Mouse (Mus musculus) hindbrain, embryonic 11.5 days (tissue): ENCODE data around the gene AU021092. TPM values are rescaled to one million over a fixed set of nuclear protein-coding genes. Genes with fewer than 3 reads are reported as not detected.

Source experiments
- ATAC-seq: fragments of 200-750 bp; cut with Nextera tagmentation; 2 replicates; pipeline ENCODE4 v1.8.0; 2017; ENCODE audit warnings: mild to moderate bottlenecking, moderate TSS enrichment, moderate library complexity; ENCODE audit not compliant: low FRiP score
- DNase-seq: peaks from one replicate; pipeline ENCODE4 v3.0.0-alpha.2; 2015; ENCODE audit warnings: low spot score
- H3K27ac ChIP-seq: fragments of 300-500 bp; sonication (generic); 2 replicates; pipeline ENCODE4 v1.5.1; 2014; ENCODE audit warnings: mild to moderate bottlenecking, low read depth, low read length
- H3K27me3 ChIP-seq: fragments of 300-500 bp; sonication (generic); 2 replicates; pipeline ENCODE4 v1.6.1; 2014; ENCODE audit warnings: mild to moderate bottlenecking, low read length, moderate library complexity, mixed read lengths; ENCODE audit not compliant: control insufficient read depth, insufficient read depth
- H3K36me3 ChIP-seq: fragments of 300-500 bp; sonication (generic); 2 replicates; pipeline ENCODE4 v1.6.1; 2014; ENCODE audit warnings: mild to moderate bottlenecking, low read length, moderate library complexity, mixed read lengths; ENCODE audit not compliant: control insufficient read depth, insufficient read depth
- H3K4me1 ChIP-seq: fragments of 300-500 bp; sonication (generic); replicated peaks from 2 replicates; pipeline ENCODE4 v1.6.1; 2014; ENCODE audit warnings: low read length, mixed read lengths; ENCODE audit not compliant: control insufficient read depth, insufficient read depth
- H3K4me2 ChIP-seq: fragments of 300-500 bp; sonication (generic); replicated peaks from 2 replicates; pipeline ENCODE4 v1.6.1; 2014; ENCODE audit warnings: mild to moderate bottlenecking, low read depth, low read length
- H3K4me3 ChIP-seq: fragments of 300-500 bp; sonication (generic); 2 replicates; pipeline ENCODE4 v1.5.1; 2014; ENCODE audit warnings: low read depth, low read length
- H3K9ac ChIP-seq: fragments of 300-500 bp; sonication (generic); 2 replicates; pipeline ENCODE4 v1.6.1; 2014; ENCODE audit warnings: low read depth, low read length
- H3K9me3 ChIP-seq: fragments of 300-500 bp; sonication (generic); 2 replicates; pipeline ENCODE4 v1.6.1; 2016; ENCODE audit warnings: low read length; ENCODE audit not compliant: control insufficient read depth
- WGBS: fragments of 180-500 bp; shearing (Covaris S2); extraction: QIAGEN DNeasy Blood & Tissue Kit; methylation state at CpG from one replicate; pipeline ENCODE4 v1.1.7; 2014; 5-methylcytosine and 5-hydroxymethylcytosine counted together
- polyA plus RNA-seq: library from polyadenylated mRNA; unstranded; fragments of >200 nt; fragmentation: Nextera tagmentation; extraction: Ambion mirVana; gene quantifications from 2 replicates; pipeline ENCODE4 v1.2.1, GENCODE M21; 2014

Gene AU021092
- polyA plus RNA-seq, 1 experiment from 2014 or later: 5.3 TPM

DNA sequence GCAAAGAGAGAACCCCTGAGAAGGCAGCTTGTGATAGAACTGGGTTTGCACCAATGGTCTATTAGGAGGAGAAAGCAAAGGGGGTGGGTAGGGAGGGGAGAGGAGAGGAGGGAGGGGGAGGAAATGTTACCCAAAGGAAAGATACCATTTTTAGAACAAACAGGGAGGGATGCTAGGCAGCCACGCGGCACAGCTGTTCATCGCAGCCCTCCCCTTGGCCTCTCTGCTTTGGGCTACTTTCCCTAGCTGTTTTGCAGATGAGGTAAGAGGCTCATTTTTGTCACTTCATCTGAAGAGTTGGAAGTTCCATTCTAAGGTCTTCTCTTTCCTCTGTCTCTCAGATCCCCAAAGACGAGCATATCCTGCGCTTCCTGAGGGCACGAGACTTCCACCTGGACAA, 49.5 kb downstream of the AU021092 start:
- no peaks in the 10 kb centered on the region for H3K4me1 ChIP-seq
- H3K9me3 ChIP-seq: no peaks in the 10 kb centered on the region
- H3K4me3 ChIP-seq: no peak overlapping the region
- 92% methylated on average over 6 of the region's 6 CpGs for WGBS
- no peak overlapping the region for H3K27ac ChIP-seq
- no peak overlapping the region for H3K9ac ChIP-seq
- no peak for ATAC-seq
- no peaks in the 10 kb centered on the region for H3K27me3 ChIP-seq
- no peaks in the 10 kb centered on the region for H3K36me3 ChIP-seq
- H3K4me2 ChIP-seq: no peak overlapping the region
- no peak for DNase-seq

DNA sequence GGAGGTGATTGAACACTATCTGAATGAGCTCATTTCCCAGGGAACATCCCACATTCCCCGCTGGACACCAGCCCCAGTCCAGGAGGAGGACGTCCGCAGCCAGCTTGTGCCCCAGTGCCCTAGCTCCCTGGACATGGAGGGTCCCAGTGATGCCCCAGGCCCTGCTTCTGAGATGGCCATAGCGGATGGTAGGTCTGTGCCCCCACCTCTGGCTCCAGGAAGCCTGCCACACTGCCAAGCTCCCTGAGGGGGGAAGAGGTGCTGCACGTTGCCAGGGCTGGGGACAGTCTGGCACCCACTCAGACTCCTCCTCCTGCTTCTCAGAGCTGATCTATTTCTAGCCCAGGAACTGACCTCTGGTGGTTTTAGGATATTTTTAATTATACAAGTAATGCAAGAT, 53.3 kb downstream of the AU021092 start:
- DNase-seq (no peak), ATAC-seq (no peak)
- no peaks in the 10 kb centered on the region for H3K36me3 ChIP-seq
- no peak overlapping the region for H3K4me3 ChIP-seq
- no peak overlapping the region for H3K4me2 ChIP-seq
- no peak overlapping the region for H3K9ac ChIP-seq
- H3K27me3 ChIP-seq: no peaks in the 10 kb centered on the region
- H3K9me3 ChIP-seq: no peaks in the 10 kb centered on the region
- H3K27ac ChIP-seq: no peak overlapping the region
- H3K4me1 ChIP-seq: no peaks in the 10 kb centered on the region
- 81% methylated on average over 5 of the region's 5 CpGs for WGBS

DNA sequence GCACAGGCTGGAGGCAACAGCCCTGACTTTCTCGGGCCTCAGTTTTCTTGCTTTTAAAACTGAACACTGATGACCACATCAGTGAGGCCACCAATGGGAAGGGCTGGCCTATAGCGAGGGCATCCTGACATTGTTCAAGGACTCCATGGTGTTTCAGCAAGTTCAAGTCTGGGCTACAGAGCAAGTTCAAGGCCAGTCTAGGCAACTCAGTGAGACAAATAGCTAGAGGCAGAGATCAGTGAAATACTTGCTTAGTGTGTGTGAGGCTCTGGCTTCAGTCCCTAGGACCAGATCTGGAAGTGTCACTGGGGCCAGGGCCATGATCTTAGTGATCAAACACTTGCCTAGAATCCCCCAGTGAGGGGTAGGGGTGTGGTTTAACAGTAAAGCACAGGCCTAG, 54.1 kb downstream of the AU021092 start:
- WGBS: 80% methylated on average over 2 of the region's 2 CpGs
- Histone ChIP-seq H3K9me3 (no peaks in the 10 kb centered on the region), H3K9ac (no peak overlapping the region), H3K4me2 (no peak overlapping the region), H3K4me1 (no peaks in the 10 kb centered on the region), H3K4me3 (no peak overlapping the region), H3K36me3 (no peaks in the 10 kb centered on the region), H3K27me3 (no peaks in the 10 kb centered on the region), H3K27ac (no peak overlapping the region)
- no peak for ATAC-seq
- no peak for DNase-seq

DNA sequence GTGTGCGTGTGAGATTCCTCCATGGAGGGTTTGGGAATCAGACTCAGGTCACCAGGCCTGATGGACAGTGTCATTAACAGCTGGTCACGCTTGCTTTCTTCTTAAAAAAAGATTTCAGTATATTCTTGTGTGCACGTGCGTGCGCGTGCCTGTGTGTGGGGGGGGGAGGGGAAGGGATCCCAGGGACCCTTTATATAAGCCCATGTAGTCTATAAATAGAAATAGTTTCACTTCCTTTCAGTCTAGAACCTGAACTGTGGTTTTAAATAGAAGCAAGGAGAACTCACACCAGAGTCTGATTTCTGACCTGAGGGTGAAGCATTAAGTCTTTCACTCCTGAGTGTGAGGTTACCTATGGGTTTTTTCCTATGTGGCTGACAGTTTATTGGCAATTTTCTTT, 57.8 kb downstream of the AU021092 start:
- Histone ChIP-seq H3K9me3 (no peaks in the 10 kb centered on the region), H3K4me1 (no peaks in the 10 kb centered on the region), H3K27ac (no peak overlapping the region), H3K4me3 (no peak overlapping the region), H3K36me3 (no peaks in the 10 kb centered on the region), H3K4me2 (no peak overlapping the region), H3K27me3 (no peaks in the 10 kb centered on the region), H3K9ac (no peak overlapping the region)
- DNase-seq: no peak
- no peak for ATAC-seq
- 70% methylated on average over 6 of the region's 6 CpGs for WGBS

Other genes with a start within 250 kb of the AU021092 start
- gene Sept12, start 224.4 kb downstream of the AU021092 start, polyA plus RNA-seq: not detected in 2 replicates
- 3.5 and 4.5 TPM in 2 replicates for gene Smim22, start 215.0 kb downstream of the AU021092 start, polyA plus RNA-seq
- gene Rogdi, start 208.7 kb downstream of the AU021092 start, polyA plus RNA-seq: 74.1 and 84.9 TPM in 2 replicates
- 112 and 168 TPM in 2 replicates for gene Glyr1, start 172.4 kb downstream of the AU021092 start, polyA plus RNA-seq
- gene Ubn1, start 172.2 kb downstream of the AU021092 start, polyA plus RNA-seq: 23.4 and 25.1 TPM in 2 replicates
- 0.81 and 1.2 TPM in 2 replicates for gene Ppl, start 89.9 kb downstream of the AU021092 start, polyA plus RNA-seq
- 0.54 and 0.62 TPM in 2 replicates for gene Sec14l5, start 75.2 kb downstream of the AU021092 start, polyA plus RNA-seq
- 9.8 and 10.4 TPM in 2 replicates for gene Nagpa, start 18.3 kb downstream of the AU021092 start, polyA plus RNA-seq
- gene Alg1, start 11.3 kb upstream of the AU021092 start, polyA plus RNA-seq: 25.5 and 28.1 TPM in 2 replicates
- gene Eef2kmt, start 33.7 kb upstream of the AU021092 start, polyA plus RNA-seq: 13.0 and 14.5 TPM in 2 replicates